Mouse (Mus musculus) liver, embryonic 12.5 days (tissue): ENCODE results near the gene Rnf43. TPM values are rescaled to one million over a fixed set of nuclear protein-coding genes. Genes with fewer than 3 reads are reported as not detected.
A peak's percentile ranks its signal among the peaks of the same experiment; 100 is the strongest.

Source experiments
- ATAC-seq: fragments of 200-750 bp; cut with Nextera tagmentation; 2 replicates; pipeline ENCODE4 v1.8.0; 2017; ENCODE audit warnings: moderate number of reproducible peaks, mild to moderate bottlenecking, moderate library complexity
- H3K27ac ChIP-seq: fragments of 300-500 bp; sonication (generic); 2 replicates; pipeline ENCODE4 v1.5.1; 2016; ENCODE audit warnings: mild to moderate bottlenecking
- H3K27me3 ChIP-seq: fragments of 300-500 bp; sonication (generic); replicated peaks from 2 replicates; pipeline ENCODE4 v1.6.1; 2016; ENCODE audit warnings: mild to moderate bottlenecking, moderate library complexity
- H3K36me3 ChIP-seq: fragments of 300-500 bp; sonication (generic); 2 replicates; pipeline ENCODE4 v1.6.1; 2016; ENCODE audit warnings: mild to moderate bottlenecking, moderate library complexity
- H3K4me1 ChIP-seq: fragments of 300-500 bp; sonication (generic); 2 replicates; pipeline ENCODE4 v1.6.1; 2016
- H3K4me2 ChIP-seq: fragments of 300-500 bp; sonication (generic); 2 replicates; pipeline ENCODE4 v1.6.1; 2016; ENCODE audit warnings: mild to moderate bottlenecking, moderate library complexity
- H3K4me3 ChIP-seq: fragments of 300-500 bp; sonication (generic); 2 replicates; pipeline ENCODE4 v1.5.1; 2016; ENCODE audit warnings: mild to moderate bottlenecking, moderate library complexity
- H3K9ac ChIP-seq: fragments of 300-500 bp; sonication (generic); 2 replicates; pipeline ENCODE4 v1.6.1; 2016; ENCODE audit warnings: mild to moderate bottlenecking, moderate library complexity
- H3K9me3 ChIP-seq: fragments of 300-500 bp; sonication (generic); replicated peaks from 2 replicates; pipeline ENCODE4 v1.6.1; 2016; ENCODE audit warnings: mild to moderate bottlenecking, moderate library complexity
- WGBS: fragments of 180-500 bp; shearing (Covaris S2); methylation state at CpG from one replicate; pipeline ENCODE4 v1.1.7; 2016; ENCODE audit not compliant: insufficient replicate concordance; 5-methylcytosine and 5-hydroxymethylcytosine counted together
- polyA plus RNA-seq: library from polyadenylated mRNA; unstranded; fragments of >200 nt; fragmentation: Nextera tagmentation; extraction: Ambion mirVana; gene quantifications from 2 replicates; pipeline ENCODE4 v1.2.1, GENCODE M21; 2016

Rnf43 gene
- polyA plus RNA-seq, 1 experiment from 2014 or later: 6.9 TPM

DNA sequence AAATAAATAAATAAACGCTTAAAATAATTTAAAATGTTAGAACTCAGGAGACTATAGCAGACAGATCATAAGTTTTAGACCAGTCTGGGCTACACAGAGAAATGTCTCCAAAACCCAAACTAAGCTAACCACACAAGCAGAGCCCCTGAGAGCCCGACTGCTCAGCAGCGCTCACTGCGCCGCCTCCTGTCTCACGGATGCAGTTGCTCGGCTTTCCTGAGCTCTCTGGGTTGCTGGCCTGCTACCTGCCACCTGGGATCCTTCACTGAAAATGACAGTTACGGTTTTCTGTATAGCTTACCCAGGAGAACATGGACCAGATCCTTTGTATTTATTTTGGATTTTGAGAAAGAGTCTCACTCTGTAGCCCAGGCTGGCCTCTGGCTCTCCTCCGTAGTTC is 57.8 kb downstream of the Rnf43 start:
- H3K4me1 ChIP-seq: peaks cover 50% of the 10 kb centered on the region
- H3K36me3 ChIP-seq: peaks cover 13% of the 10 kb centered on the region
- no peak overlapping the region for H3K9ac ChIP-seq
- no peak overlapping the region for H3K4me3 ChIP-seq
- no peaks in the 10 kb centered on the region for H3K27me3 ChIP-seq
- no peak for ATAC-seq
- H3K27ac ChIP-seq: peak overlapping the region; percentile 39; the same call in 1 of the 2 replicates
- H3K4me2 ChIP-seq: no peak overlapping the region
- WGBS: 65% methylated on average over 9 of the region's 9 CpGs
- no peaks in the 10 kb centered on the region for H3K9me3 ChIP-seq

DNA sequence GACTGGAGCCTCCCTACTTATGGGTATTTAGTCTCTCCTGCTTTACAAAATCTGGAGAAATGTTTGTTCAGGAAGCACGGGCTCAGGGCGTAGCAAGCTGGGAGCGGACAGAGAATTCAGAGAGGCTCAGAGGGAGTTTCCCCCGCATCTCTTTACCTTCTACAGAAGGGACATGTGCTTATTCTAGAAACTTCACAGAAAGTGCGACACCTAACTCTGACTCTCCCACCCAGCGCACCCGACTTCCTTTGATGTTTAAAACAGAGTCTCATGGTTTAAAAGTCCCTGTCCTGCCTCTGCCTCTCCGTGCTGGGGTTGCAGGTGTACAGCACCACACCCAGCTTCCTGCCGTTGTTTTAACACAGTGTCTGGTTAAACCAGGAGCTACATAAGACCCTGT is 58.3 kb downstream of the Rnf43 start:
- H3K36me3 ChIP-seq: peaks cover 13% of the 10 kb centered on the region
- no peak for ATAC-seq
- no peak overlapping the region for H3K9ac ChIP-seq
- H3K4me3 ChIP-seq: no peak overlapping the region
- H3K4me2 ChIP-seq: no peak overlapping the region
- no peaks in the 10 kb centered on the region for H3K9me3 ChIP-seq
- H3K27me3 ChIP-seq: no peaks in the 10 kb centered on the region
- H3K4me1 ChIP-seq: peaks cover 52% of the 10 kb centered on the region
- WGBS: 74% methylated on average over 9 of the region's 9 CpGs
- H3K27ac ChIP-seq: peak overlapping the region; percentile 39; the same call in 1 of the 2 replicates

- no peak for ATAC-seq
- peaks cover 13% of the 10 kb centered on the region for H3K36me3 ChIP-seq
- H3K9me3 ChIP-seq: no peaks in the 10 kb centered on the region
- no peaks in the 10 kb centered on the region for H3K27me3 ChIP-seq
- no peak overlapping the region for H3K4me2 ChIP-seq
- H3K9ac ChIP-seq: no peak overlapping the region
- no peak overlapping the region for H3K4me3 ChIP-seq
- 49% methylated on average over 3 of the region's 3 CpGs for WGBS
- no peak overlapping the region for H3K27ac ChIP-seq
- peaks cover 61% of the 10 kb centered on the region for H3K4me1 ChIP-seq
These were observed 59.6 kb downstream of the Rnf43 start for GRCm38 (mm10) chr11:87722168-87722567.

- Histone ChIP-seq H3K4me3 (no peak overlapping the region), H3K9ac (no peak overlapping the region), H3K27ac (no peak overlapping the region), H3K36me3 (peaks cover 13% of the 10 kb centered on the region), H3K4me1 (peaks cover 68% of the 10 kb centered on the region), H3K4me2 (no peak overlapping the region), H3K9me3 (no peaks in the 10 kb centered on the region), H3K27me3 (no peaks in the 10 kb centered on the region)
- ATAC-seq: no peak
- 91% methylated on average over 4 of the region's 4 CpGs for WGBS
These were observed 60.4 kb downstream of the Rnf43 start for GRCm38 (mm10) chr11:87722891-87723290.

DNA sequence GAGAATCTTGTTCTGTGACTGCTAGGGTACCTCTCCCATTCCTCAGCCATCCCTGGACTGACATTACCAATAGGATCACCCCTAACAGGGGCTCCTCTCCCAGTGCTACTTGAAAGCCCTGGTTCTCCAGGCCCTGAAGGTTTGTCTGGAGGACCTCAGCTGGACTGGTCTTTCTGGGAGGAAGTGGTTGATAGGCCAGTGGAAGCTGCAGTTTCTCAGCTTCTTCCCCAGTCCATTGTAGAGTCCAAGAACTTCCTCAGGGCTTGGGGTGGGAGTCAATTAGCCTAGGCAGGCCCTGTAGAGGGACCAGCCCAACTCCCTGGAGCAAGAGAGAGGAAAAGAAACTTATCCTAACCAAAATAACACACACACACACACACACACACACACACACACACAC is 63.0 kb downstream of the Rnf43 start:
- 0 out of 2 replicates have a peak, but pooled peaks cover 6% of the 10 kb centered on the region for H3K36me3 ChIP-seq
- peaks cover 80% of the 10 kb centered on the region for H3K4me1 ChIP-seq
- peak overlapping the region; percentile 88 for H3K9ac ChIP-seq
- H3K27ac ChIP-seq: peak overlapping the region; percentile 100
- ATAC-seq: no peak
- peak overlapping the region; percentile 82 for H3K4me2 ChIP-seq
- no peaks in the 10 kb centered on the region for H3K9me3 ChIP-seq
- H3K4me3 ChIP-seq: peak overlapping the region; percentile 50
- no peaks in the 10 kb centered on the region for H3K27me3 ChIP-seq

DNA sequence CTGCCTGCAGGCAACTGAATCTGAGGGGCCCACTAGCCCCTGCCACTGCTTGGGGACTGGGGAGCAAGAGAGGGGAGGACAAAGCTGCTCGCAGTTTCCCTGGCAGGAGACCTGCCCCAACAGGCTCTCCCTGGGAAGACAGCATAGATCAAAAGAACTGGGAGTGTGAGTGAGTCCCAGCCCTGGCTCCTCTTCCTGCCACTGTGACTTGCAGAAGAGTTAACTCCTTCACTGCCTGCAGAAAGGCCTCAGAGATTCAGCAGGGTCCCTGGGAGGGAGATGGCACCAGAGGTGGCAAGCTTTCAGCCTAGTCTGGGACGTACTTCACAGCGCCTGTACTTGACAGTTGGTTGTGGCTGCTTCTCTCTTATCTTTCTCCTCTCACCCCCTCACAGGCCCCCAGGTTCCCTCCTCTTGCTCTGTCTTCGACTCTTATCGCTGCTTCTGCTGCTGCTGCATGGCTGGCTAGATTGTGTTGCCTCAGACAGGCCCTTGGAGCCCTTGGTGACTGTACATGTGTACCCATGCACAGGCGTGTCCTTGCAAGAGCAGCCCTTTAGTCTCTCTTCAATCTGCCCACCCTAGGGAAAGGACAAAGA is 63.5 kb downstream of the Rnf43 start:
- Histone ChIP-seq H3K4me3 (peak overlapping the region; percentile 50), H3K9ac (peak overlapping the region; percentile 88), H3K9me3 (no peaks in the 10 kb centered on the region), H3K27me3 (no peaks in the 10 kb centered on the region), H3K36me3 (peaks cover 8% of the 10 kb centered on the region), H3K4me1 (peaks cover 80% of the 10 kb centered on the region), H3K4me2 (peak overlapping the region; percentile 82), H3K27ac (peak overlapping the region; percentile 100)
- ATAC-seq: peak; percentile 95
- 3% methylated on average over 6 of the region's 6 CpGs for WGBS

- no peak for ATAC-seq
- Histone ChIP-seq H3K27me3 (no peaks in the 10 kb centered on the region), H3K9ac (peak overlapping the region; percentile 88), H3K9me3 (no peaks in the 10 kb centered on the region), H3K4me1 (peaks cover 89% of the 10 kb centered on the region), H3K27ac (peak overlapping the region; percentile 100), H3K4me3 (peak overlapping the region; percentile 50), H3K36me3 (peaks cover 18% of the 10 kb centered on the region), H3K4me2 (peak overlapping the region; percentile 82)
- 52% methylated on average over 11 of the region's 11 CpGs for WGBS
These were observed 64.5 kb downstream of the Rnf43 start for GRCm38 (mm10) chr11:87727021-87727420.

GRCm38 (mm10) chr11:87727471-87727870 is 64.9 kb downstream of the Rnf43 start:
- ATAC-seq: no peak
- Histone ChIP-seq H3K4me1 (peaks cover 93% of the 10 kb centered on the region), H3K9ac (peak overlapping the region; percentile 88), H3K9me3 (no peaks in the 10 kb centered on the region), H3K4me3 (no peak overlapping the region), H3K4me2 (peak overlapping the region; percentile 82), H3K27me3 (no peaks in the 10 kb centered on the region), H3K27ac (peak overlapping the region; percentile 100), H3K36me3 (peaks cover 21% of the 10 kb centered on the region)
- WGBS: 27% methylated on average over 4 of the region's 4 CpGs

DNA sequence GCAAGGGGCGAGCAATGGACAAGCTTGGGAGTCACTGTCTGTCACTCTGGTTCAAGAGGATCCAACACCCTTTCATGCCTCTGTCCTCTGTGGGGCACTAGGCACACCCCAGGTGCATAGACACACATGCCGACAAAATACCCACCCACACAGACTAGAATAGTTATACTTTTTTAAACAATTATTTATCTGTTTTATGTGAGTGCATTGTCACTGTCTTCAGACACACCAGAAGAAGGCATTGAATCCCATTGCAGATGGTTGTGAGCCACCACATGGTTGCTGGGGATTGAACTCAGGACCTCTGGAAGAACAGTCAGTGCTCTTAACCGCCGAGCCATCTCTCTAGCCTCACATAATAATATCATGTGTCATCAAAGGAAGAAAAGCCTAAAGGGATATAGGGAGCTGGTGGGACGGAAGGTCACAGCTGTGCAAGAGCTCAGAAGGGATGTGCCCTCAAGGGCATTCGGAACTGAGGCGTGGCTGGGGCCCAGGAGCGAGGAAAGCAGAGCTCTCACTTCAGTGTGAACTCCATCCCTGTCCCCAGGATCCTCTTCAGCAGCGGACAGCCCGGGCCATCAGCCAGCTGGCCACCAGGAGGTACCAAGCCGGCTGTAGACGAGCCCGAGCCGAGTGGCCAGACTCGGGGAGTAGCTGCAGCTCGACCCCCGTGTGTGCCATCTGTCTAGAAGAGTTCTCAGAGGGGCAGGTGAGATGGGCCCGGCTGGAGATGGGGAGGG is 66.5 kb downstream of the Rnf43 start:
- peaks cover 24% of the 10 kb centered on the region for H3K36me3 ChIP-seq
- H3K27ac ChIP-seq: peak overlapping the region; percentile 97
- no peaks in the 10 kb centered on the region for H3K27me3 ChIP-seq
- ATAC-seq: no peak
- peaks cover 100% of the 10 kb centered on the region for H3K4me1 ChIP-seq
- 48% methylated on average over 18 of the region's 18 CpGs for WGBS
- H3K9ac ChIP-seq: peak overlapping the region; percentile 75
- peak overlapping the region; percentile 74 for H3K4me2 ChIP-seq
- H3K4me3 ChIP-seq: peak overlapping the region; percentile 46
- no peaks in the 10 kb centered on the region for H3K9me3 ChIP-seq

- Histone ChIP-seq H3K9ac (peak overlapping the region; percentile 75), H3K4me1 (peaks cover 100% of the 10 kb centered on the region), H3K36me3 (peaks cover 29% of the 10 kb centered on the region), H3K4me3 (peak overlapping the region; percentile 46), H3K27ac (peak overlapping the region; percentile 97), H3K27me3 (no peaks in the 10 kb centered on the region), H3K4me2 (peak overlapping the region; percentile 74), H3K9me3 (no peaks in the 10 kb centered on the region)
- ATAC-seq: peak; percentile 65
- 37% methylated on average over 13 of the region's 13 CpGs for WGBS
These were observed 67.2 kb downstream of the Rnf43 start for GRCm38 (mm10) chr11:87729593-87730185.

- Histone ChIP-seq H3K9me3 (no peaks in the 10 kb centered on the region), H3K4me3 (peak overlapping the region; percentile 46; the same call in 1 of the 2 replicates)
These were observed 68.3 kb downstream of the Rnf43 start for GRCm38 (mm10) chr11:87730652-87731310.

GRCm38 (mm10) chr11:87734346-87734745 is 71.8 kb downstream of the Rnf43 start:
- H3K27ac ChIP-seq: peak overlapping the region; percentile 97
- H3K27me3 ChIP-seq: no peaks in the 10 kb centered on the region
- peak overlapping the region; percentile 89 for H3K4me2 ChIP-seq
- peaks cover 83% of the 10 kb centered on the region for H3K4me1 ChIP-seq
- peak overlapping the region; percentile 20 for H3K4me3 ChIP-seq
- WGBS: 51% methylated on average over 5 of the region's 5 CpGs
- ATAC-seq: no peak
- no peaks in the 10 kb centered on the region for H3K9me3 ChIP-seq
- peak overlapping the region; percentile 76 for H3K9ac ChIP-seq
- H3K36me3 ChIP-seq: peaks cover 35% of the 10 kb centered on the region

More at GRCm38 (mm10) chr11:87730652-87731310, 68.3 kb downstream of the Rnf43 start:
- Histone ChIP-seq H3K4me1 (peaks cover 100% of the 10 kb centered on the region), H3K4me2 (peak overlapping the region; percentile 74), H3K27me3 (no peaks in the 10 kb centered on the region), H3K27ac (peak overlapping the region; percentile 97), H3K9ac (peak overlapping the region; percentile 75), H3K36me3 (peaks cover 29% of the 10 kb centered on the region)
- no peak for ATAC-seq
- WGBS: 62% methylated on average over 10 of the region's 10 CpGs
